Mouse (Mus musculus) hindbrain, embryonic 15.5 days (tissue): ENCODE results near the gene Olfr1015. TPM values are rescaled to one million over a fixed set of nuclear protein-coding genes. Genes with fewer than 3 reads are reported as not detected.

Source experiments
- ATAC-seq: fragments of 200-750 bp; cut with Nextera tagmentation; 2 replicates; pipeline ENCODE4 v1.8.0; 2017; ENCODE audit warnings: low read depth, moderate number of reproducible peaks, moderate TSS enrichment; ENCODE audit not compliant: low FRiP score
- H3K27ac ChIP-seq: fragments of 300-500 bp; sonication (generic); replicated peaks from 2 replicates; pipeline ENCODE4 v1.5.1; 2015; ENCODE audit warnings: mild to moderate bottlenecking, inconsistent platforms
- H3K27me3 ChIP-seq: fragments of 300-500 bp; sonication (generic); 2 replicates; pipeline ENCODE4 v1.6.1; 2015; ENCODE audit warnings: control low read depth, inconsistent platforms
- H3K36me3 ChIP-seq: fragments of 300-500 bp; sonication (generic); 2 replicates; pipeline ENCODE4 v1.6.1; 2015; ENCODE audit warnings: control low read depth, inconsistent platforms
- H3K4me1 ChIP-seq: fragments of 300-500 bp; sonication (generic); replicated peaks from 2 replicates; pipeline ENCODE4 v1.6.1; 2015; ENCODE audit warnings: control low read depth, inconsistent platforms
- H3K4me2 ChIP-seq: fragments of 300-500 bp; sonication (generic); 2 replicates; pipeline ENCODE4 v1.6.1; 2015; ENCODE audit warnings: moderate library complexity, mild to moderate bottlenecking, inconsistent platforms
- H3K4me3 ChIP-seq: fragments of 300-500 bp; sonication (generic); 2 replicates; pipeline ENCODE4 v1.5.1; 2015; ENCODE audit warnings: mild to moderate bottlenecking, inconsistent platforms
- H3K9ac ChIP-seq: fragments of 300-500 bp; sonication (generic); 2 replicates; pipeline ENCODE4 v1.6.1; 2015; ENCODE audit warnings: inconsistent platforms
- H3K9me3 ChIP-seq: fragments of 300-500 bp; sonication (generic); 2 replicates; pipeline ENCODE4 v1.6.1; 2016; ENCODE audit warnings: control low read depth, inconsistent platforms
- WGBS: fragments of 180-500 bp; shearing (Covaris S2); methylation state at CpG from one replicate; pipeline ENCODE4 v1.1.7; 2015; 5-methylcytosine and 5-hydroxymethylcytosine counted together
- polyA plus RNA-seq: library from polyadenylated mRNA; unstranded; fragments of >200 nt; fragmentation: Nextera tagmentation; extraction: Ambion mirVana; gene quantifications from 2 replicates; pipeline ENCODE4 v1.2.1, GENCODE M21; 2015

The Olfr1015 gene
- polyA plus RNA-seq = not detected in 2 replicates

GRCm38 (mm10) chr2:85781717-85782116, at the start of gene Olfr1015:
Gene Olfr1015, plus strand, starts transcription at chr2:85782017.
- Histone ChIP-seq H3K4me1 (no peaks in the 10 kb centered on the region), H3K27me3 (no peaks in the 10 kb centered on the region), H3K36me3 (no peaks in the 10 kb centered on the region), H3K9me3 (no peaks in the 10 kb centered on the region), H3K4me2 (no peak within 1 kb of the TSS), H3K4me3 (no peak within 1 kb of the TSS), H3K9ac (no peak within 1 kb of the TSS), H3K27ac (no peak within 1 kb of the TSS)
- no peak for ATAC-seq

GRCm38 (mm10) chr2:85753822-85754221, 28.0 kb upstream of the Olfr1015 start:
- H3K9me3 ChIP-seq = no peaks in the 10 kb centered on the region
- no peaks in the 10 kb centered on the region for H3K27me3 ChIP-seq
- H3K4me3 ChIP-seq = no peak overlapping the region
- no peak for ATAC-seq
- H3K4me1 ChIP-seq = no peaks in the 10 kb centered on the region
- 82% methylated on average over 4 of the region's 4 CpGs for WGBS
- no peaks in the 10 kb centered on the region for H3K36me3 ChIP-seq
- no peak overlapping the region for H3K4me2 ChIP-seq
- no peak overlapping the region for H3K9ac ChIP-seq
- H3K27ac ChIP-seq = no peak overlapping the region

DNA sequence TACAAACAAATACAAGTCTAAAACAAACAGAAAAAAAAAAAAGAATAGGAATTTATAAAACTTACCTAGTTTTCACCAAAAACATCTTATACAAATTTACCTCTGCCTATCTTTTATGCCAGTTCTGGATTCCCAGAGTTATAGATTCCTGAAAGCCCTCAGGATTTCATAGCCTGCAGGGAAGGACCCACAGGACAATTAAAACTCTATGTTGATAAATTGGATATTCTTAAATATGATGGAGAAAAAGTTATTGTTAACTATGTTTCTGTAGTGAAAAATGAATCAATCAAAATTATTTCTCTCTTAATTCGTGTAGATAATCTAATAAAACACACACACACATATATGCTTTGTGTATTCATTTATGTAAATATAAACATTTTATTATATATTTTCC, 19.2 kb upstream of the Olfr1015 start, which contains the start of gene Olfr1012:
Olfr1012 (minus strand) TSS at position 101 of the 400 bp plus-strand sequence.
- 60% methylated on average over 1 of the region's 1 CpGs for WGBS
- Histone ChIP-seq H3K9ac (no peak within 1 kb of the TSS), H3K4me1 (no peaks in the 10 kb centered on the region), H3K4me3 (no peak within 1 kb of the TSS), H3K36me3 (no peaks in the 10 kb centered on the region), H3K9me3 (no peaks in the 10 kb centered on the region), H3K27ac (no peak within 1 kb of the TSS), H3K4me2 (no peak within 1 kb of the TSS), H3K27me3 (no peaks in the 10 kb centered on the region)
- ATAC-seq = no peak

DNA sequence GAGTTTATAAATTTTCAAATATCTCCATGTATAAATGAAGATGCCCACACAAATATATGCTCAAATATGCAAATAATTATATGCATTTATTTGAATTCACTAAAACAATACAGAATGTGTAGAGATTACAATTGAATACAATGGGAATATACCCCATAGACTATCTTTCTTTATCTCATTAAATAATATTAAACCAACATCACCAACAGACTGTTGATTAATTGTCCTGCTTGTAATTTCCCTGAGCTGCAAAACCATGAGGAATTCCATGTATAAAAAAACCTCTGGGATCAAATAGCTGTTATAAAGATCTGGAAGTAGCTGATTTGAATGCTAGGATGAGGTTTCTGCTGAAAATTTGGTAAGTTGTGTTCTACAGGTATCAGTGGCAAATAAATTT, 15.0 kb upstream of the Olfr1015 start, which contains the start of gene Olfr1013:
Olfr1013 (plus strand) TSS at position 301 of the 400 bp plus-strand sequence.
- H3K27me3 ChIP-seq = no peaks in the 10 kb centered on the region
- no peak for ATAC-seq
- H3K9ac ChIP-seq = no peak within 1 kb of the TSS
- no peaks in the 10 kb centered on the region for H3K36me3 ChIP-seq
- no peak within 1 kb of the TSS for H3K4me2 ChIP-seq
- no peaks in the 10 kb centered on the region for H3K9me3 ChIP-seq
- H3K4me1 ChIP-seq = no peaks in the 10 kb centered on the region
- no peak within 1 kb of the TSS for H3K4me3 ChIP-seq
- H3K27ac ChIP-seq = no peak within 1 kb of the TSS

DNA sequence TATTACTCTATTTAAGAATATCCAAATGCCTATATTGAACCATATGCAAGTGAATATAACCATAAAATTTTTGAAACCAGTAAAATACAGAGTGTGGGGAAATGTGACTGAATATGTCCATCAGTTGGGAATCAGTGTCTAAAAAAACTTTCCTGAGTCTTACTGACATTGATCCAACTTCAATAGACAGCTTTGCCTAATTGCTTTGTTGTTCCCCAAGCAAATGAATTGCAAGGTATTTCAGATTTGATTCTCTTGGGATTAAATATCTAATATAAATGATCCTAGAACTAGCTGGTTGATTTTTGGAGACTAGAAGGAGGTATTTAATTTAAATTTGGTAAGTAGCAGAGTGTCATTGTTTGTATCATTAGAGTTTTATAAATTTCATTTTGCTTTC, 9.4 kb upstream of the Olfr1015 start, which contains the start of gene Olfr1014:
Olfr1014 (plus strand) TSS at position 301 of the 400 bp plus-strand sequence.
- H3K9me3 ChIP-seq = no peaks in the 10 kb centered on the region
- no peaks in the 10 kb centered on the region for H3K27me3 ChIP-seq
- no peak within 1 kb of the TSS for H3K9ac ChIP-seq
- H3K4me1 ChIP-seq = no peaks in the 10 kb centered on the region
- H3K4me3 ChIP-seq = no peak within 1 kb of the TSS
- no peak within 1 kb of the TSS for H3K27ac ChIP-seq
- no peak for ATAC-seq
- no peak within 1 kb of the TSS for H3K4me2 ChIP-seq
- no peaks in the 10 kb centered on the region for H3K36me3 ChIP-seq

DNA sequence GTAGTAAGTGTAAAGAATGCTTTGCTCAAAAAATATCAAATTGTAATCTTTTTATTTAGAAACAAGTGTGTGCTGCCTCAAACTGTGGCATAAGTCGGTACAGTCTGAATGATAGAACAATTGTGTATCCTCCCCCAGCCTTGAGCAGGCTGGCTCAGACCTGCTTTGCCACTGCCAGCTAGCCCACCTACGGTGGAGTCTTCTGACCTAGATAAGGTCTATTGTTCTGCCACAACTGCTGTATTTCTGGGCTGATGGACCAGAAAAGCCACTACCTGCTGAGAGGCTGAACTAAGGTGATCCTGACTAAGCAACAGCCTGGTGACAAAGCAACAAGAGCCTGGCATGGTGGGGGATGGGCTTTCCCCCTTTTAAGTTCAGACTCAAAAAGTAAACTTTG, 10.5 kb downstream of the Olfr1015 start:
- Histone ChIP-seq H3K27me3 (no peaks in the 10 kb centered on the region), H3K4me2 (no peak overlapping the region), H3K36me3 (no peaks in the 10 kb centered on the region), H3K4me3 (no peak overlapping the region), H3K4me1 (no peaks in the 10 kb centered on the region), H3K27ac (no peak overlapping the region), H3K9ac (no peak overlapping the region), H3K9me3 (no peaks in the 10 kb centered on the region)
- WGBS = 22% methylated on average over 2 of the region's 2 CpGs
- ATAC-seq = no peak

DNA sequence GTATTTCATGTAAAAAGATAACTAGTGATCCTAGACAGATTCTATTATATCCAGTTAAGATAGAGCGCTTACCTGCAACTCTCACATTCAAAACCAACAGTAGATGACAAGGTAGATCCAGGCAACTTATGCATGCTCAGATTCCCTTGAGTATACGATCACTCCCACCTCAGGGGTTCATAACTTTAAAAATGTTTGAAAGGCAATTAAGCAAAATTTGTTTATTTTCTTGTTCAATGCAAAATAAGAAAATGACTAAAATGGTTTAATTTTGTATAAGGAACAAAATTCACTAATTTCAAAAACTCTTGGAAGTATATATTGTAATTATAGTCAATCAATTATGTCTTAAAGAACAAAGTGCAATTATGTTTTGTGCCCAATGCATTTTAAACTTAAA, 20.6 kb downstream of the Olfr1015 start, which contains the start of gene Olfr1016:
Olfr1016 (minus strand) TSS at position 101 of the 400 bp plus-strand sequence.
- Histone ChIP-seq H3K36me3 (no peaks in the 10 kb centered on the region), H3K4me1 (no peaks in the 10 kb centered on the region), H3K9me3 (no peaks in the 10 kb centered on the region), H3K27me3 (no peaks in the 10 kb centered on the region), H3K27ac (no peak within 1 kb of the TSS), H3K4me2 (no peak within 1 kb of the TSS), H3K4me3 (no peak within 1 kb of the TSS), H3K9ac (no peak within 1 kb of the TSS)
- no peak for ATAC-seq
- WGBS = 95% methylated on average over 2 of the region's 2 CpGs

DNA sequence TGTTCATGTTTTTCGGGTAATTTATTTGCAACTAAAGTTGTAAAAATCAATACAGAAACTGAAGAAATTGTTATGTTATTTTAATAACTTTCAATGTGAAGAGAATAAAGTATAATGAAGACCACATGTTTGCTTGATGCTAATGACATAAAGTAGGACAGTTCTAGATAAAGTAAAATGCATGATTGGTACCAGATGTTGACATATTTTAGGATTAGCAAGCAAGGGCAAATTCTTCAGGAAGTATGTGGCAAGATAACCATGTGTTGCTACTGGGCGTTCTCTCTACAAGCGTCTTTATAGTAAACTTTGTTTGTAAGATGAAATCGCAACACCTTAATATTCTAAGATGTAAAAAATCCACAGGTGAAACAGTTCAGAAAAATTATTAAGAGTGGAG, 22.7 kb downstream of the Olfr1015 start:
- 93% methylated on average over 4 of the region's 4 CpGs for WGBS
- H3K9ac ChIP-seq = no peak overlapping the region

GRCm38 (mm10) chr2:85818179-85818578, 36.4 kb downstream of the Olfr1015 start, which contains the start of gene Olfr1018:
Gene Olfr1018, plus strand, starts transcription at chr2:85818479.
- no peak within 1 kb of the TSS for H3K27ac ChIP-seq
- no peak within 1 kb of the TSS for H3K4me3 ChIP-seq
- H3K27me3 ChIP-seq = no peaks in the 10 kb centered on the region
- H3K9me3 ChIP-seq = no peaks in the 10 kb centered on the region
- ATAC-seq = no peak
- no peak within 1 kb of the TSS for H3K4me2 ChIP-seq
- no peaks in the 10 kb centered on the region for H3K4me1 ChIP-seq
- no peak within 1 kb of the TSS for H3K9ac ChIP-seq
- no peaks in the 10 kb centered on the region for H3K36me3 ChIP-seq

More for the DNA sequence above, 22.7 kb downstream of the Olfr1015 start:
- no peak for ATAC-seq
- Histone ChIP-seq H3K4me3 (no peak overlapping the region), H3K9me3 (no peaks in the 10 kb centered on the region), H3K4me1 (no peaks in the 10 kb centered on the region), H3K27me3 (no peaks in the 10 kb centered on the region), H3K36me3 (no peaks in the 10 kb centered on the region), H3K4me2 (no peak overlapping the region), H3K27ac (no peak overlapping the region)

Other genes with a start within 250 kb of the Olfr1015 start
- not detected in 2 replicates for gene Olfr996, start 202.8 kb upstream of the Olfr1015 start, polyA plus RNA-seq
- not detected in 2 replicates for gene Olfr998, start 193.1 kb upstream of the Olfr1015 start, polyA plus RNA-seq
- not detected in 2 replicates for gene Olfr1000, start 170.1 kb upstream of the Olfr1015 start, polyA plus RNA-seq
- not detected in 2 replicates for gene Olfr1002, start 131.3 kb upstream of the Olfr1015 start, polyA plus RNA-seq
- not detected in 2 replicates for gene Olfr154, start 117.6 kb upstream of the Olfr1015 start, polyA plus RNA-seq
- not detected in 2 replicates for gene Olfr1006, start 103.2 kb upstream of the Olfr1015 start, polyA plus RNA-seq
- not detected in 2 replicates for gene Olfr1008, start 92.6 kb upstream of the Olfr1015 start, polyA plus RNA-seq
- gene Olfr1009, start 66.6 kb upstream of the Olfr1015 start, polyA plus RNA-seq = not detected in 2 replicates
- not detected in 2 replicates for gene Olfr1012, start 19.3 kb upstream of the Olfr1015 start, polyA plus RNA-seq
- gene Olfr1013, start 14.9 kb upstream of the Olfr1015 start, polyA plus RNA-seq = not detected in 2 replicates
- gene Olfr1014, start 9.3 kb upstream of the Olfr1015 start, polyA plus RNA-seq = not detected in 2 replicates
- not detected in 2 replicates for gene Olfr1016, start 20.5 kb downstream of the Olfr1015 start, polyA plus RNA-seq
- gene Olfr1018, start 36.5 kb downstream of the Olfr1015 start, polyA plus RNA-seq = not detected in 2 replicates
- gene Olfr1019, start 63.5 kb downstream of the Olfr1015 start, polyA plus RNA-seq = not detected in 2 replicates
- not detected in 2 replicates for gene Olfr1020, start 65.0 kb downstream of the Olfr1015 start, polyA plus RNA-seq
- gene Olfr1022, start 86.6 kb downstream of the Olfr1015 start, polyA plus RNA-seq = not detected in 2 replicates
- gene Olfr1023, start 103.6 kb downstream of the Olfr1015 start, polyA plus RNA-seq = not detected in 2 replicates
- gene Olfr1024, start 123.0 kb downstream of the Olfr1015 start, polyA plus RNA-seq = not detected in 2 replicates
- gene Olfr1025-ps1, start 133.2 kb downstream of the Olfr1015 start, polyA plus RNA-seq = not detected in 2 replicates
- gene Olfr1026, start 139.5 kb downstream of the Olfr1015 start, polyA plus RNA-seq = not detected in 2 replicates
- not detected in 2 replicates for gene Olfr1028, start 168.4 kb downstream of the Olfr1015 start, polyA plus RNA-seq
- not detected in 2 replicates for gene Olfr1029, start 191.9 kb downstream of the Olfr1015 start, polyA plus RNA-seq
- gene Olfr1030, start 197.3 kb downstream of the Olfr1015 start, polyA plus RNA-seq = not detected in 2 replicates
- not detected in 2 replicates for gene Olfr1031, start 208.3 kb downstream of the Olfr1015 start, polyA plus RNA-seq
- not detected in 2 replicates for gene Olfr1032, start 223.5 kb downstream of the Olfr1015 start, polyA plus RNA-seq
- gene Olfr1033, start 238.6 kb downstream of the Olfr1015 start, polyA plus RNA-seq = 0.25 TPM in 1 of 2 replicates, not detected in the other